Mouse (Mus musculus): ENCODE measurements around the gene Ttc7b.

GRCm38 (mm10) chr12:100290711-100291685, 229.6 kb downstream of the Ttc7b start:
- TF ChIP-seq POLR2A (IDR thresholded peaks at IDR 0.05; ENCODE audit: low read depth, low read length) (no peak), CTCF (IDR thresholded peaks at IDR 0.05; ENCODE audit: borderline replicate concordance, insufficient read depth, low read length) (no peak)

All from embryonic fibroblast, embryonic 13.5 days (primary cell).